Mouse (Mus musculus) lung, adult 18-20 months (tissue): ENCODE results near the gene Pbxip1.

Source experiments
- DNase-seq, 2 experiments: peaks; one replicate each; pipeline ENCODE4 v3.0.0; 2022; ENCODE audit warnings: mixed read lengths in 2 of 2

Gene Pbxip1

DNA sequence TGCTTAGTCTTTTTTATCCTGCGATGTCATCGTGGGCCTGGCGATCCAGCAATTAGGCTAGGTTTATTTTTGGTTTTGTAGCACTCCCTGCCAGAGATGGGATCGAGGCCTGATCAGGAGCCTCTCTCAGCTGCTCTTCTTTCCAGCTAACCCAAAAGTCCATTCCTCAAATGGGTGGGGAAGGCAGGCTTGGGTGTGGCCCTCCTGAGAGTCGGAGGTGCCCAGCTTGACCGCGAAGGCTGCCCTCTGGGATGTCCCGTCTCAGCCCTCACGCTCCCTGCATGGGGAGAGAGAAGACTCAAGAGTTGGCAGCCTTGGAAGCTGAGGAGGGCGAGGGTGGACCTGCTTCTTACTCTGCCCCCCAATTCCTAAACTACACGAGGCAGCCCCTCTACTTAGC is 2.0 kb upstream of the Pbxip1 start:
- no peak for DNase-seq

DNA sequence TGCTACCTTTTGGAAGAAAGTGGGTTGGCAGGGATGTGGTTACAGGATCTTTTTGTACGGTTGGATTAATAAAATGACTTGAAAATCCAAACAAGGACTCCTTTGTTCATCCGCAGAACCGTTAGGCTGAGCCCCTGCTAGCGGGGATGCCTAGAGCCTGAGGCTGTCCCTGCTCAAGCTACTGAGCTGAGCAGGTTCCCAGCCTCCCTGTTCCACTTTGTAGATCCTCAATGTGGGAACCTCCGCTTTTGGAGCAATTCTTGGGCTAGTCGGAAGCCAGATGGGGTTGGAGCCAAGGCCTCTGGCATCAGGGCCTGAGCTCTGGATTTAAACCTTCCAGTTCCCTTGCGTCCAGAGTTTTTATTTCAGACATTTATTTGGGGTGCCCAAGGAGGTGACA is 1.5 kb upstream of the Pbxip1 start:
- no peak for DNase-seq

DNA sequence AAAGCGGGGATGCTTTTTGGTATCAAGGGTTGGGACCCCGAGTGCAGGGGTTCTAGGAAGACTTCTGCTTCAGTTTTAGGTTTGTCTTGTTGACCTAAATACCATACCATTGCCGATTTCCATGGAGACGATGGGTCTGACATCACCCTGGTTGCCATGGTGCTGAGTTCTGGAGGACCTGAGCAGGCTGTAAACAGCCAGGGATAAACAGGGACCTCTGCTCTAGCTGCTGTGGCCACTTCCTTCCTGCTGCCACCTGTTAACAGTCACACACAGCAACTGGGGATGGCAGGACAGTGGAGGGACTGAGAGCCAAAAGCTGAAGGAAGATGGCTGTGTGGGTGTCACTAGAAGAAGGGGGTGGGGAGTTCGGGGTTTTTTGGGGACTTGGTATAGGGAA is 763 bp downstream of the Pbxip1 start:
- DNase-seq, result peak; percentile 57 to 71

DNA sequence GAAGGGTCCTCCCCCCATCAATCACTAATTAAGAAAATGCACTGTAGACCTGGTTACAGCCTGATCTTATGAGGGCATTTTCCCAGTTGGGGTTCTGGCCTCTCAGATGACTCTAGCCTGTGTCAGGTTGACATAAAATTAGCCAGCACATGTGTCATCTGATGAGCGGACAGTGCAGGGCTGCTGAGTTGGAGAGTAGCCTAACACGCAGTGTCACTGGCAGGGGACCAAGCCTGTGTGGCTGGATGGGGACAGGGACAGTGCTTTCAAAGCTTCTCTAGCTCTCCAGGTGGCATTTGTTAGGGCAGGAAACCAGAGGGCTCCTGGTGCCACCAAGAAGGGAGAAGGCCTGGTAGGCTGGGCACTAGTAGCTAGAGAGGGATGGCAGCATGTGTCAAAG is 4.2 kb downstream of the Pbxip1 start:
- DNase-seq, result no peak

DNA sequence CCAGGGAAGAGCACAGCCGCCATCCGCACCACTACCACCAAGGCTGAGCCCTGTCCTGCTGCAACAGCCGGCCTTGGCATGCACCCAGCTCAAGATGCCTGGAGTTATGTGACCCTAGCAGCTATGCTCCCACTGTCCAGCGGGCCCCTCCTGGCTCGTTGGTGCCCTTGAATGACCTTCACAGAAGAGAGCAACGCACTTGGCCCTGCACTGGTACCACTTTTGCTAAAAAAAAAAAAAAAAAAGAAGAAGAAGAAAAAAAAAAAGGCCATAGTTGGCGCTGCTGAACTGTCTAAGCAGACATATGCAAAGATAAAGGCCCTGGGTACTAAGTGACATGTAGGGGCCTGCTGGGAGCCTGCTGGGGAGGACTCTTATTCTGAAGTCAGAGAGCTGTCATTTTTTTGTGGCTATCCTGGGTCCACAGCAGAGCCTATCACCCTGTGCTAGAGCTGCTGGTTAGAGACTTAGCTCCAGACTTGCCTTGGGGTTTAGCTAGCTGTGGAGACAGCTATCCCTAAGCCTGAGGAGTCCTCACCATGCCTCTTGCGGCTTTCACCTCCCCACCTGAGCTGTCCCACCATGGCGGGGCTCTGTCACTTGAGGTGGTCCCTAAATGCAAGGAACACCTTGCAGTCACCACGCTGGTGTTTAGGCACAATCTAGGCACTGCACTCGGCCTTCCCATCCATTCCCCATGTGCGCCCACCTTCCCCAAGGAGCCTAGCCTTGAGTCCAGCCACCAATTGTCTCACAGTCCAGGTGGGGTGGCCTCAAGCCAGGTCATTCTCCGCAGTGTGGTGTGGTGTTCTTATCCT is 12.4 kb downstream of the Pbxip1 start:
- DNase-seq, result no peak

DNA sequence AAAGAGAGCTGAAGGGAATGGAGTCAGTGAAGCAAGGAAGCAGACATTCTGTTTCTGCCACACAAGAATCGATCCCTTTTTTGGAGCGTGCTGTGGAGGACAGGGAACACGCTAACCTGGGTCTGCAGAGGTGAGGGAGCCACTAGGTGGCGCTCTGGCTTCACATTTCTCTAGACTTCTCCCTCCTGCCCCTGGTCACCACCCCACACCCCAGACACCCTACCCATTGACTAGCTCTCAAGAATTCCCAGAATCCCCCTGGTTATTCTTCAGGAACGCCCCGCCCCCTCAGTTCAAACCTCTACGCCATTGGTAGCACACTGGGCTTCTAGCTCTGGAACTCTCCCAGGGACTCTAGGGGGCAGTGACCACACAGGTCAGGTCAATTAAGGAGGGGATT is 13.0 kb downstream of the Pbxip1 start:
- DNase-seq, result peak; percentile 66 to 81

DNA sequence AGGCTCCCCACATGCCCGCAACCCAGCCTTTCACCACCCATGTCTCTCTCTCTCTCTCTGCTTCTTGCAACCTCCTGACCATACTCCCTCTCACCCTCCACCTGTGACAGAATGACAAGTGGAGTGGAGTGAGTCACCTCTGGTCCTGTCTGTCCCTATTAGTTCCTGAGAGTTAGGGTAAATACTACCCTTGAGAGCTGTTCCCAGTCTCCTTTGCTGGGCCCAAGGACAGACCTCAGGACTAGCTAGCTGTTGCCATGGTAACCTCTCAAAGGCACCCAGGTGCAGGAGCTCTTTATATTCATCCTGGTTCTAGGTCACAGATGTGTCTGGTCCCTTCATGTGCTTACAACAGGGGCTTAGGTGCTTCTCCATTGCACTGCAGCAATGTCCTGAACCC is 15.4 kb downstream of the Pbxip1 start:
- DNase-seq, result peak; percentile 59 to 81

DNA sequence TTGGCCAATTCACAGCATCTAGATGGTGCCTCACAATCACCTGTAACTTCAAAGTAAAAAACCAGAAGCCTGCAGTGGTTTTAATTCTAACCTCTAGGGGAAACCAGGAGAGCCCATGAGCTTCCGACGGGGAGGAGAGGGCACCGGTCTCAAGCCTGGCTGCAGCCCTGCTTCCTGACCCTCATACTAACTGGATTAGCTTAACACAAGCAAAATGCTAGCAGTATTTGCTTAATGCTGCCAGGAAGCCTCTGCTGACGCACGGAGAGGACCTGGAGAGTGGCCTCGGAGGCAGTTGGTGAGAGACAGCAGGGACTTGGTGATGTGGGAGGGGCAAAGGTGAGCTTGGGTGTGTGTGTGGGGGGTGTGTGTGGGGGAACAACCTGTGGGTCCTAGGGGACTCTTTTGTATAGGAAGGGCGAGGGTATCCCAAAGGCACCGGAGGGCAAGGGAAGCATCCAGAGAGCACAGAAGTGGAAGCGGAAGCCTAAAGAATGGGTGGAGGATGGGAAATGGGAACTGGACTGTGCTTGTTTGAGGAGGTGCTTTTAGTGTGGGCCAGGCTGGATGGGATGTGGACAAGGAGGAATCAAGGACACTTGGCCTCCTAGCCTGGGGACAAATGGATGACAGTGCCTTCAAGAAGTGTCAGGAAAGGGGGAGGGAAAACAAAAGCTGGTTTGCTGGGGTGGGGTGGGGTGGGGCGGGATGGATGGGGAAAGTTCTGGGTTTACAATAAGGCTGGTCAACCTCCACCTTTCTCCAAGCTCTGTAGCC is 18.1 kb downstream of the Pbxip1 start, which contains the start of gene Pmvk:
Gene Pmvk, plus strand, starts transcription at position 141 of the 777 bp plus-strand sequence.
- no peak for DNase-seq

DNA sequence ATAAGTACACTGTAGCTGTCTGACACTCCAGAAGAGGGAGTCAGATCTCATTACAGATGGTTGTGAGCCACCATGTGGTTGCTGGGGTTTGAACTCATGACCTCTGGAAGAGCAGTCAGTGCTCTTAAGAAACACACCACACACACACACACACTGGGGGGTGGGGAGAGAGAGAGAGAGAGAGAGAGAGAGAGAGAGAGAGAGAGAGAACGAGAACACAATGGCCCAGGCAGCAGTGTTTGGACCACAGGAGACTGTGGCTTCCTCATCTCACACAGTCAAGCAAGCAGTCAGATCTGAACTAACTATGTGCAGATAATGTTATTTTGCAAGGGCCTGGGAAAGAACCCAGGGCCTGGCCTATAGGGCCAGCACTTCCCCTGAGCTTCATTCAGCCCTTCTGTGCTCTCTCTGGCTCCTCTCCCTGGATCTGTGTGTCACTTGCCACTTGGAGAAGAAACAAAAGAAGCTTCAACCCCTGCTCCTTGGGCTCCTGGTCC is 19.3 kb downstream of the Pbxip1 start:
- DNase-seq, result no peak

DNA sequence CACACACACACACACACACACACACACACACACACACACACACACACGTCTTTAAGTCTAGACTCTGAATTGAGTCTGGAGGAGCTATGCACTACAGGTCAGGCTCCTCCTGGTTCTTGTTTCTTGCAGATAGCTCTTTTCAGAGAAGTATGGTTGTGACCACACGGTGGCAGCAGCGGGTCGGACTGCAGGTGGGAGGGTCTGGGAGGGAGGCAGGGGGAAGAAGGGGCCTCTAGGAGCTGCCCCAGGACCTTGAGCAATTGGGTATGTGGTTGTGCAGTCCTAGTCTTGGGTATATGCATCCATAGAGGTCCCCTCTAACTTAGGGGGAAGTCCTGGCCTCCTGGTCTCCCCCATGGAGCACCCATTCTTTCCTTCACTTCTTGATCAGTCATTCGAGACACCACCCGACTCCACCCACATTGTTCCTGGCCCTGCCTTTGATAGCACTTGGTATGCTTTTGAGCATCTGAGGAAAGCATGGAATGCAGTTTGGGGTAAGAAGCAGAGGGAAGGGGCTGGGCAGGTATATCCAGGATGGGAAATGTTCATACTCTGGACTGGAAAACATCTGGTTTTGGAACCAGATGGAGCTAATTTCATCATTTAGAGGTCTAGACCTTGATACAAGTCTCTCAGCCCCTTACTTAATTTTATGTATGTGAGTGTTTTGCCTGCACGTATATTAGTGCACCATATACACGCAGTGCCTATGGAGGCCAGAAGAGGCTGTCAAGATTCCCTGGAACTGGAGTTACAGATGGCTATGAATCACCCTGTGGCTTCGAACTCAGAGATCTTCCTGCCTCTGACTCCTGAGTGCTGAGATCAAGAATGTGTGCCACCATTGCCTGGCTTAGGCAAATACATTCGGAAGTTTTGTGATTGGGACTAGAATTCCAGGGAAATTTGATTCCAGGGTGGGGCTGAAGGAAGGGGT is 20.5 kb downstream of the Pbxip1 start:
- peak; percentile 70 to 81 for DNase-seq

DNA sequence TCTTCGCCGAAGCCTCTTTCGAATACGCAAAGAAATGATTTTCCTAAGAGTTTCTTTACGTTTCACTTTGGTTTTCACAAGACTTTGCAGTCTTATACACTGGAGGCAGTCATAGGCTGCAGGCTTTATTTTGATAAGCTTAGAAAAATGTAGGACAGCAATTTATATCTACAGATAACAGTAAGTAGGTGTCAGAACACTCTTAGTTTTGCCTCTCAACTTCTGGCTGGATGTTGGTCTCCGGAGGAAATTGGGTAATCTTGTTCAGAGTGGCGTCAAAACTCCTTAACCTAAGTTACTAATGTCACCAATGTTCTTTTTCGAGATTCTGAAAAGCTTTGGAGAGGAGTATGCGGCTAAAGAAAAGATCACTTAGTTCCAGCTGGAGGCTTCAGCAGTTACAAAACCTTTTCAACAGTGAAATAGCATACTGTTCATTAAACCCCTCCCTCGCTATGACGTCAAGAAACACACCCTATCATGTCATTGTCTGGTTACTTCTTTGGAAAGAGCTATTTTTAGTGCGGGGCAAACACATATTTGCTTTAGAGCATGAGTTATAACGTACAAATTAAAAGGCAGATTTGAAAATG is 22.0 kb downstream of the Pbxip1 start:
- peak in 1 of 2 experiments; percentile 87 for DNase-seq

DNA sequence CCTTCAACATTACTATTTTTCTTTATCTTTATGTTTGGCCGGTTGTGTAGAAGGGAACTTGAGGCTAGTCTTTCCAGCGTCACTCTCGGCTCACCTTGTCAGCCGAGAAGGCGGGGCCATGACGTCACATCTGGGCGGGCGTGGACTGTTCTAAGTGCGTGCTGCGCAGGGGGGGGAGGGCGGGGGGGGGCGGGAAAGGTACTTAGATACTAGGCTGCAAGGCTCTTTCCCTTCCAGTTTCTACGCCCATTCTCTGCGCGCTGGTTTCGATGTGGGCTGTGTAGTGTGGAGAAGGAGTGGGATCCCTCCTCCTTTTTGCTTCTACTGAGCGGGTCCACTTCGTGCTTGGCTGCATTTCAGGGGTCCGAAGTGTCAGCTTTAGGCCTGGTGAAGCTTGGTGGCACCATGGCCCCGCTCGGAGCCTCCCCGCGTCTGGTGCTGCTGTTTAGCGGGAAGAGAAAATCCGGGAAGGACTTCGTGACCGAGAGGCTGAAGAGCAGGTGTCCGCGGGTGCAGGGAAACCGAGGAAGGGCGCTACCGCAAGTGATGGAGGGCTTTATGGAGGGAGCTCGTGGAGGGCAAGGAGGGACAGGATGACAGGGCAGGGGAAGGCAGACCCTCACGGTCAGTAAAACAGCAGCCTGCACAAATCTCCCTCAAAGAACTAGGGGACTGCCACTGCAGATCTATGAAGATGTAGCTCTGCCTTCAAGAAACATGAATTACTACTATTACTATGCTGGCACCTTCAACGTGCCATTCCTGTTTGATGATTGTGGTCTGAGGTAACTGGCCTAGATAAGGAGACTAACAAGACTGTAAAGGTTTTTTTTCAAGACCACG is 22.7 kb downstream of the Pbxip1 start:
- peak; percentile 91 to 93 for DNase-seq

DNA sequence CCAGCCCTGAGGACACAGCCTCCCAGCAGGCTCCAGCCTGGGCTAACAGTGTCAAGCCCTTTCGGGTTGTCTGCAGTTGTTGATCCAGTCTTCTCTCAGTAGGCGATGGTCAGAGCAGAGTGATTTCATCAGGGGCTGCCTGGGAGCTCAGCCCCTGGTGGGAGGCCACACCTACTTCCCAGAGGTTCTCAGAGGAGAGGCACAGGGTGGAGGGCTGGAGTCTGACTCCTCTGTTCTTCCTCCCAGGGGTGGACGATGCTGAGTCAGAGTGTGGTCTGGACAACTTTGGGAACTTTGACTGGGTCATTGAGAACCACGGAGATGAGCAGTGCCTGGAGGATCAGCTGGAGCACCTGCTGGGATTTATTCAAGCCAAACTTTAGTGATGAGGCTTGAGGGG is 31.8 kb downstream of the Pbxip1 start:
- no peak for DNase-seq

DNA sequence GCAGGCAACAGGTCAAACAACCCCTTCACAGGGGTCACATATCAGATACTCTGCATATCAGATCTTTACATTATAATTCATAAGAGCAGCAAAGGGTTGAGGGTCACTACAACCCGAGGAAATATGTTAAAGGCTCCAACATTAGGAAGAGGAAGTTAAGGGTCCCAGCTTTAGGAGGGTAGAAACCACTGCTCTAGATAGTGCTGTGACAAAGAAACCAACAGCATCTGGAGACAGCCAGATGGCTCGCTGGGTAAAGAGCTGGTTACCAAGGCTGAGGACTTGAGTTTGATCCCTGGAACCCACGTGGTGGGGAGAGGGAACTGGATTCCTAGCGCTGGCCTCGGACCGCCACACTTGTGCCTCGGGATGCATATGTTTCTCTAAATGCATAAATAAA is 35.8 kb downstream of the Pbxip1 start:
- DNase-seq, result no peak

DNA sequence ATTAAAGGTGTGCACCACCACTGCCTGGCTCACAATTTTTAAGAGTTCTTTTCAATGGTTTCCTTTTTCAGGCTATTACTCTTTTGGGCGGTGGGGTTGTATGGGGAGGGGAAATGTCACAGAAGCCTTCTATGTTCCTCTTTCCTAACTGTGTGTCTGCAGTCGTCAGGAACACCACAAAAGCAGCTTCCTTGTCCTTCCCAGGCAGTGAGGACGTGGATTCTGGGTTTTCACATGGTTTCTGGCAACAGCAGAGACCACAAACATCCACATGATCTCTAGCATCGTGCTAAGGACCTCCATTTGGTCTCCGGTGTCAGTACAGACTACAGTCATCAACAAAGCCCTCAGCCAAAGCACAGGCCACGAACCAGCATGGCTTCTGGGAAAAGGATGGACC is 37.3 kb downstream of the Pbxip1 start:
- DNase-seq, result no peak

DNA sequence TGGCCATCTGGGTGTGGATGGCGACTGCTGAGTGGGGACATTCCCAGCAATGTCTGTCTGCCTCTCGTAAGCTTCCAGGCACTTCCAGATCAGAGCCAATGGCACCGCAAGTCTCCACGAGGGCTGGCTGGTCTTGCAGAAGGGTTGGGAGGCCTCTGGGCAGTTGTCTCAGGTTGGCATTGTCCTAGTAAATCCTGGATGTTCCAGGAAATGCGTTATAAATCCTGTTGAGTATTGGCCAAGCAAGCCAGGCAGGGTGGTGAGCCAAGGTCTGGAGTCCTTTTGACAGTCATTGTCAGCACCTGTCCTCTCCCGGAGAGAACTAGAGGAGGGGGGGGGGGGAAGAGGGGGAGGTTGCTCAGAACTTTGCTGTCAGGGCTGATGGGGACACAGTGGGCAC is 42.5 kb downstream of the Pbxip1 start:
- no peak for DNase-seq

DNA sequence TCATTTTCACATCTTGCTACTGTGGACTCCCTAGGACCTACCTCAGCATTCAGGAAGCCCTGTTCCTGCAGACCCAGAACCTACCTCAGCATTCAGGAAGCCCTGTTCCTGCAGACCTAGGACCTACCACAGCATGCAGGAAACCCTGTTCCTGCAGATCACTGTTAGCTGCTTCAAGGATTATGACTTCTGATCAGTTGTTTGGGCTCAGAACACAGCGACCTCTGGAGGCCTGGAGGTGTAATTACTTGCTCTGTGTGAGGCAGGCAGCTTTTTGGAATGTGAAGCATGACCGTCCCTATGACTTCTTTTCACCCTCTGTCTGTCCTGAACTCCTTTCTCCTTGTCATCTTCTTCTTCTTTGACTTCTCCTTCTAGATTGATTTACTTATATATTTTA is 45.0 kb downstream of the Pbxip1 start:
- no peak for DNase-seq

DNA sequence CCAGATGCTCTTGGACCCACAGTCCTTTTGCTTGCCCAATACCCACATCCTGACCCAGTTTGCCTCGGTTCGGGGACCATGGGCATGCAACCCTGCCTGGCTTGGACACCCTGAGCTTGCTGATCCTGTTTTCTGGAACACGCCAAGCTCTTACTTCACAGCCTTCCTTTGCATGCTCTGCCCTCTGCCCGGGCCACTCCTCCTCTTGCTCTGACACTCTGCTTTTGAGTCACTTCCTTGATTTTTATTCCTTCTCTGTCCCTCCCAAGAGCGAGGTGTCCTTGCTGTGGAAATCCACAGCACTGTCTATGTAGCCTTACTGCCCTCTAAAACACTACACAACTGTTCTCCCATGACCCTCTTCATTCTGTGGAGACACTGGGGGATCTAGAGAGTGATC is 45.7 kb downstream of the Pbxip1 start:
- no peak for DNase-seq

DNA sequence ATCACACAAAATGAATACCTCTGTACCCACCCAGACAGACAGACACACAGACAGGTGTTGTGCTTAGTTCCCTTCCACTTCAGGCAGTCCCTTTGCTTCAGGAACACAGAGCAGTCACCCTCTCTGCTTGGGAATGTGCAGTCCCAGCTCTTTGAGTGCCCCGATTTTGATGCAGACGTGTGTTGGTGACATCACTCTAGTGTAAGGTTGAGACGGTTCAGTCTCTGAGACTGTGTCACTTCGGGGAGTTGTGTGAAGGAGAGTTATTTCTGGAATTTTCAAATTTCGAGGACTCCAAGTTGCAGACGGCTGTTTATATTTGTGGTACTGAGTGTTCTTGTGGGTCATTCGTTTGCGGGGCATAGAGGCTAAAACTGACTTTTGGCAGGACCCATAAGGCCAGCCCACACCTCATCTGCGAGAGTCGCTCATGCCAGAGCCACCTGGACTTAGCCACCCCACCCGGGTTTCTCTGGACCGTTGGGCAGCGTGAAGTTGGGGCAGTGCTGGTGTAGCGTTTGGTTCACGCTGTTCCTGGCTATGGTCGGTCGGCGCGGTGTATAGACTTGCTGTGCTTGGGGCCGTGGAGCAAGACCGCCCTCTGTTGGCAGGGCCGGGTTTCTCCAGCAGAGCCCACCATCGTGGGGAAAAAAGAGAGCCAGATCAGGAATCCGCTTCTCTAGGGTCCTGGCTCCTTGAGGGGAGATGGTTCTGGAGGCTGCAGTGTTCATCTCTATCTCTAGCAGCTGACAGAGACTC is 48.4 kb downstream of the Pbxip1 start:
- DNase-seq, result peak; percentile 76 to 81

DNA sequence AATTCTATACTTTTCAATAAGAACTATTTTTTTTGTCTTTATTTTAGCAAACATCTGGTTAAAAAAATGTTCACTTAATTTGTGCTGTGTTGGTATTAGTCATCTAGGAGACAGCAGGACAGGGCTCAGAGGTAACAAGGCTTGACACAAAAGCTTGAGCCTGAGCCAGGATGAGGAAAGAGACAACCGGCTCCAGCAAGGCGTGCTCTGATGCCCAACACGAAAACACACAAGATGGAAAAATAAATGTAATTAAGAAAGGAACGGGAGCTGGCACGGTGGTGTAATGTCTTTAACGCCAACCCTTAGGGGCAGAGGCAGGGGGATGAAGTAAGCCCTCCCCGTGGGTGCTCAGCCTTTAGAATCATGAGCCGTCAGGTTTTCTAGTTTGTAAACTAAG is 49.6 kb downstream of the Pbxip1 start:
- DNase-seq, result no peak
